Mouse (Mus musculus) midbrain, embryonic 14.5 days (tissue): ENCODE data around the gene Spsb2. TPM values are rescaled to one million over a fixed set of nuclear protein-coding genes. Genes with fewer than 3 reads are reported as not detected.

ENCODE experiments used
- ATAC-seq: fragments of 200-750 bp; cut with Nextera tagmentation; 2 replicates; pipeline ENCODE4 v1.8.0; 2017; ENCODE audit warnings: moderate number of reproducible peaks, moderate library complexity; ENCODE audit not compliant: low FRiP score, low TSS enrichment
- DNase-seq: peaks from one replicate; pipeline ENCODE4 v3.0.0-alpha.2; 2015
- H3K27ac ChIP-seq: fragments of 300-500 bp; sonication (generic); replicated peaks from 2 replicates; pipeline ENCODE4 v1.5.1; 2014; ENCODE audit warnings: mild to moderate bottlenecking, low read depth, low read length, moderate library complexity
- H3K27me3 ChIP-seq: fragments of 300-500 bp; sonication (generic); 2 replicates; pipeline ENCODE4 v1.6.1; 2014; ENCODE audit warnings: low read length, control low read depth, mixed read lengths; ENCODE audit not compliant: control insufficient read depth, insufficient read depth
- H3K36me3 ChIP-seq: fragments of 300-500 bp; sonication (generic); 2 replicates; pipeline ENCODE4 v1.6.1; 2014; ENCODE audit warnings: low read length, control low read depth; ENCODE audit not compliant: control insufficient read depth, insufficient read depth
- H3K4me1 ChIP-seq: fragments of 300-500 bp; sonication (generic); 2 replicates; pipeline ENCODE4 v1.6.1; 2014; ENCODE audit warnings: mild to moderate bottlenecking, antibody characterized with exemption, low read length, control low read depth; ENCODE audit not compliant: control insufficient read depth, insufficient read depth
- H3K4me2 ChIP-seq: fragments of 300-500 bp; sonication (generic); 2 replicates; pipeline ENCODE4 v1.6.1; 2014; ENCODE audit warnings: mild to moderate bottlenecking, low read length, moderate library complexity
- H3K4me3 ChIP-seq: fragments of 300-500 bp; sonication (generic); replicated peaks from 2 replicates; pipeline ENCODE4 v1.5.1; 2014; ENCODE audit warnings: low read depth, low read length
- H3K9ac ChIP-seq: fragments of 300-500 bp; sonication (generic); replicated peaks from 2 replicates; pipeline ENCODE4 v1.6.1; 2014; ENCODE audit warnings: mild to moderate bottlenecking, low read length, moderate library complexity
- H3K9me3 ChIP-seq: fragments of 300-500 bp; sonication (generic); 2 replicates; pipeline ENCODE4 v1.6.1; 2016; ENCODE audit warnings: low read length, control low read depth, mixed read lengths; ENCODE audit not compliant: control insufficient read depth
- WGBS: fragments of 180-500 bp; shearing (Covaris S2); extraction: QIAGEN DNeasy Blood & Tissue Kit; methylation state at CpG from one replicate; pipeline ENCODE4 v1.1.7; 2014; 5-methylcytosine and 5-hydroxymethylcytosine counted together
- polyA plus RNA-seq: library from polyadenylated mRNA; unstranded; fragments of >200 nt; fragmentation: Nextera tagmentation; extraction: Ambion mirVana; gene quantifications from 2 replicates; pipeline ENCODE4 v1.2.1, GENCODE M21; 2014

Gene Spsb2
- polyA plus RNA-seq, 1 experiment from 2014 or later: 6.3 TPM

GRCm38 (mm10) chr6:124817125-124817524 lies 8.7 kb downstream of the Spsb2 start:
- Histone ChIP-seq H3K4me3 (no peak overlapping the region), H3K27ac (no peak overlapping the region)
- no peak for DNase-seq

GRCm38 (mm10) chr6:124817563-124817962 lies 9.1 kb downstream of the Spsb2 start:
- Histone ChIP-seq H3K4me1 (peaks cover 18% of the 10 kb centered on the region), H3K4me2 (no peak overlapping the region), H3K27ac (no peak overlapping the region), H3K27me3 (no peaks in the 10 kb centered on the region), H3K36me3 (peaks cover 78% of the 10 kb centered on the region), H3K9ac (no peak overlapping the region), H3K4me3 (no peak overlapping the region), H3K9me3 (no peaks in the 10 kb centered on the region)
- 96% methylated on average over 8 of the region's 8 CpGs for WGBS
- no peak for DNase-seq
- ATAC-seq: no peak

More at GRCm38 (mm10) chr6:124817125-124817524, 8.7 kb downstream of the Spsb2 start:
- peaks cover 22% of the 10 kb centered on the region for H3K4me1 ChIP-seq
- H3K9me3 ChIP-seq: no peaks in the 10 kb centered on the region
- no peaks in the 10 kb centered on the region for H3K27me3 ChIP-seq
- no peak overlapping the region for H3K9ac ChIP-seq
- no peak overlapping the region for H3K4me2 ChIP-seq
- no peak for ATAC-seq
- WGBS: 95% methylated on average over 11 of the region's 11 CpGs
- peaks cover 74% of the 10 kb centered on the region for H3K36me3 ChIP-seq

GRCm38 (mm10) chr6:124817971-124818370 lies 9.5 kb downstream of the Spsb2 start:
- 94% methylated on average over 8 of the region's 8 CpGs for WGBS
- no peak for DNase-seq
- ATAC-seq: no peak
- Histone ChIP-seq H3K9me3 (no peaks in the 10 kb centered on the region), H3K36me3 (peaks cover 82% of the 10 kb centered on the region), H3K27me3 (no peaks in the 10 kb centered on the region), H3K9ac (no peak overlapping the region), H3K27ac (no peak overlapping the region), H3K4me1 (peaks cover 14% of the 10 kb centered on the region), H3K4me3 (no peak overlapping the region), H3K4me2 (no peak overlapping the region)

GRCm38 (mm10) chr6:124820891-124821290 lies 12.4 kb downstream of the Spsb2 start:
- 95% methylated on average over 5 of the region's 5 CpGs for WGBS

GRCm38 (mm10) chr6:124822049-124822448 lies 13.6 kb downstream of the Spsb2 start:
- Histone ChIP-seq H3K36me3 (peaks cover 95% of the 10 kb centered on the region), H3K9me3 (no peaks in the 10 kb centered on the region)
- 97% methylated on average over 4 of the region's 4 CpGs for WGBS

More at GRCm38 (mm10) chr6:124820891-124821290, 12.4 kb downstream of the Spsb2 start:
- Histone ChIP-seq H3K9ac (no peak overlapping the region), H3K27me3 (no peaks in the 10 kb centered on the region), H3K4me3 (no peak overlapping the region), H3K9me3 (no peaks in the 10 kb centered on the region), H3K4me2 (no peak overlapping the region), H3K36me3 (peaks cover 100% of the 10 kb centered on the region), H3K4me1 (no peaks in the 10 kb centered on the region), H3K27ac (no peak overlapping the region)
- ATAC-seq (no peak), DNase-seq (no peak)

GRCm38 (mm10) chr6:124828101-124828592 lies 19.7 kb downstream of the Spsb2 start:
- Histone ChIP-seq H3K27me3 (no peaks in the 10 kb centered on the region), H3K9ac (peak overlapping the region; percentile 50), H3K27ac (peak overlapping the region; percentile 75), H3K4me3 (peak overlapping the region; percentile 58), H3K4me2 (peak overlapping the region; percentile 81), H3K36me3 (peaks cover 35% of the 10 kb centered on the region), H3K9me3 (no peaks in the 10 kb centered on the region), H3K4me1 (peaks cover 15% of the 10 kb centered on the region)
- WGBS: 21% methylated on average over 10 of the region's 10 CpGs
- peak; percentile 56 for DNase-seq
- ATAC-seq: no peak

More at GRCm38 (mm10) chr6:124822049-124822448, 13.6 kb downstream of the Spsb2 start:
- no peak for ATAC-seq
- Histone ChIP-seq H3K27ac (no peak overlapping the region), H3K4me2 (no peak overlapping the region), H3K27me3 (no peaks in the 10 kb centered on the region), H3K4me1 (no peaks in the 10 kb centered on the region), H3K9ac (no peak overlapping the region), H3K4me3 (no peak overlapping the region)
- no peak for DNase-seq

- Histone ChIP-seq H3K4me2 (peak within 1 kb of the TSS; percentile 81), H3K9ac (peak within 1 kb of the TSS; percentile 58), H3K27me3 (no peaks in the 10 kb centered on the region), H3K27ac (peak within 1 kb of the TSS; percentile 87), H3K4me1 (peaks cover 15% of the 10 kb centered on the region), H3K4me3 (peak within 1 kb of the TSS; percentile 58), H3K36me3 (peaks cover 25% of the 10 kb centered on the region), H3K9me3 (no peaks in the 10 kb centered on the region)
- WGBS: under 1% methylated on average over 55 of the region's 55 CpGs
- DNase-seq: peak; percentile 100
- ATAC-seq: peak; percentile 93
Measured at GRCm38 (mm10) chr6:124828868-124829798, 20.7 kb downstream of the Spsb2 start, which contains the start of the genes Usp5 and Cdca3. Gene Usp5 (minus strand): TSS chr6:124829484. Gene Cdca3 (plus strand): TSS chr6:124829547.

GRCm38 (mm10) chr6:124829799-124830700 lies 21.6 kb downstream of the Spsb2 start:
- H3K27me3 ChIP-seq: no peaks in the 10 kb centered on the region
- peak overlapping the region; percentile 58 for H3K4me3 ChIP-seq
- under 1% methylated on average over 38 of the region's 38 CpGs for WGBS
- DNase-seq: peak; percentile 96
- peaks cover 15% of the 10 kb centered on the region for H3K4me1 ChIP-seq
- H3K36me3 ChIP-seq: peaks cover 16% of the 10 kb centered on the region
- peak overlapping the region; percentile 58 for H3K9ac ChIP-seq
- ATAC-seq: peak; percentile 87
- H3K27ac ChIP-seq: peak overlapping the region; percentile 87
- peak overlapping the region; percentile 67 for H3K4me2 ChIP-seq
- no peaks in the 10 kb centered on the region for H3K9me3 ChIP-seq
